Mouse (Mus musculus) ovary, postnatal 14 days (tissue): ENCODE results near the gene Tmem41a.
"Not testable (repeated sequence)": the region's sequence is repeated elsewhere in the genome, so short reads cannot be mapped to it uniquely, and the experiment has no call there.

Source experiments
- DNase-seq: peaks from one replicate; pipeline ENCODE4 v3.0.0; 2022; ENCODE audit warnings: low spot score

Tmem41a gene

GRCm38 (mm10) chr16:21946761-21947715 lies at the start of gene Tmem41a:
Gene Tmem41a (minus strand): TSS chr16:21947552.
- peak; percentile 83 for DNase-seq

GRCm38 (mm10) chr16:21996402-21996801 lies 49.0 kb upstream of the Tmem41a start:
- no peak for DNase-seq

DNA sequence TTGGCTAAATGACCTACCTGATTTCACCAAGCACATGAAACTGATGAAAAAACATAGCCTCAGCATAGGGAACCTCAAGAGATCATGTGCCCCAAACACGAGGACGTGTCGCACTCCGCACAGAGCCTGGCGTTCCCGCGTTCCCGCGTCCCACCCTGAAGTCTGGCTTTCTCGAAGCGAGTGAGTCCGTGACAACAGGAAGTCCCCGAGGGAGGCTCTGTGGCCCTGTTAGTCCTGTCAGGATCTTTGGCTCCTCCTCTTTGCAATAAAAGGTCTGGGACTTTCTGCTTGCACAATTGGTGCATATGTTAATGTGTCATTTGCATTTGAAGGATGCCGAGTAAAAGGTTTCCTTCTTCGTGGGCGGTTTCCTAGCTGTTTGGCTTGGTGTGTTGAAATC lies 48.0 kb upstream of the Tmem41a start, which contains the start of gene Liph:
Liph (minus strand) TSS at position 360 of the 400 bp plus-strand sequence.
- DNase-seq, result no peak

DNA sequence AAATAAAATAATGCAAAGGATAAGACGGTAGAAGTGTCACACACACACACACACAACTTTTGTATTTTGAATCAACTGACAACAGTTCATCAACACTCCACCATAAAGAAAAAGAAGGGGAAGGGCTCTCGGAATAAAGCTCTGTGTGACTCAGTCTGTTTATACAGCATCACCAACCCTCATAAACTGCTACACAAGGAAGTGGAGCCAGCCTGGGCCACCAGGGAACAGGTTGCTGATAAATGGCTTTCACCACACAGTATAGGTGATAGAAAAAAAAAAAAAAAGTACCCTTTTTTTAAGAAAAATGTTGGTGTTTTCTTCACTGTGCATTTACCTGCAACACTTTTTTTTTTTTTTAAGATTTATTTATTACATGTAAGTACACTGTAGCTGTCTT lies 44.4 kb upstream of the Tmem41a start:
- no peak for DNase-seq

DNA sequence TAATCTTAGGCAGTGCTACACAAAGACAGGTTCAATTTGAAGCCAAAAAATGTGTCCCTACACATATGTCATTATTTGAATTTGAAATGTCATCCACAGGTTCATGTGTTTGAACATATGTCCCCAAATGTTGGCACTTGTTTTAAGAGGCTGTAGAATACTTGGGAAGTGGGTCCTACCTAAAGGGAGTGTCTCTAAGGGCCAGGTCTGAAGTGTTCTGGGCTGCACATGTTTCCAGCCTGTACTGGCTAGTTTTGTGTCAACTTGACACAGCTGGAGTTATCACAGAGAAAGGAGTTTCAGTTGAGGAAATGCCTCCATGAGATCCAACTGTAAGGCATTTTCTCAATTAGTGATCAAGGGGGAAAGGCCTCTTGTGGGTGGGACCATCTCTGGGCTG lies 43.5 kb upstream of the Tmem41a start:
- not testable (repeated sequence) for DNase-seq

DNA sequence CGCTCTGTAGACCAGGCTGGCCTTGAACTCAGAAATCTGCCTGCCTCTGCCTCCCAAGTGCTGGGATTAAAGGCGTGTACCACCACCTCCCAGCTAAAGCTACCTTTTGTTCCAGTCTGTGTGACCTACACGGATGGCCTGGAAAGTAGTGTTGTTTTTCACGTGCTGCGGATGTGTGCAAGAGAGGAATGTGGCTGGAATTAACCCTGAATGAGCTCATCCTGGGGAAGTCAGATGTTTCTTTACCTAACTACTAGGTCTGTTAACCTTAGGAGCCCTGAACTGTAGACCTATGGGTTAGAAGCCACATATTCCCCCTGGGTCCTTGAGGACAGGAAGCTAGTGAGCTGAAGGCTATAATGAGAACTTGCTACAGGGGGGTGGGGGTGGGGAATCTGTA lies 40.6 kb upstream of the Tmem41a start:
- no peak for DNase-seq

DNA sequence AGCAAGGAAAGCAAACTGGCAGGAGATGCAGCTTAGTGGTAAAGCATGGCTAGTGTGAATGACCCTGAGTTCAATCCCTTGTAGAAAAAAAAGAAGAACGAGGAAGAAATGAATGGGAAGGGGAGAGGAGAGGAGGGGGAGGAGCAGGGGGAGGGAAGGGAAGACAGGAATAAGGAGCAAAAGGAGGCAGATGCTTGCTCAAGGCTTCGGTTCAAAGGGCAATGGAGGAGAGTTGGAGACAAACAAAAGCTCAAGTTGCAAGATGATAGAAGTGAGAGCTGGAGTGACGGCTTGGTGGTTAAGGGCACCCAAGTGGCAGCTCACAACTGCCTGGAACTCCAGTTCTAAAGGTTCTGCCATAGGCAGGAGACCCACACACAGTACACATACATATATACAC lies 38.8 kb upstream of the Tmem41a start:
- no peak for DNase-seq

DNA sequence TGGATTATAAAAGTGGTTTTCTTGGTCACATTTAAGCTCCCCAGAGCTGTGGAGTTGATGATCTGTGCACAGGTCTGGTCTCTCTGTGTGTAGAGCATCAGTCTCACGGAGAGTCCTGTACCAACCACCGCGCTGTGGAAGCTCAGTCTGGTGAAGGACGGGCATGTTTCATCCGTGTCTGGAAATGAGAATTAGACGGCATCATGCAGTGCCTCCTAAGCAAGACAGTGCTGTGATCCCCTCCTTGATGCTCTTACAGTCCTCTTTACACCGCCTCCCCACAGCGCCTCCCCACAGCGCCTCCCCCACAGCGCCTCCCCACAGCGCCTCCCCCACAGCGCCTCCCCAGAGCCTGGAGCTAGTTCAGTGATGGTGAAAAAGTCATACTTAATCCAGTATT lies 36.7 kb upstream of the Tmem41a start:
- DNase-seq, result no peak

DNA sequence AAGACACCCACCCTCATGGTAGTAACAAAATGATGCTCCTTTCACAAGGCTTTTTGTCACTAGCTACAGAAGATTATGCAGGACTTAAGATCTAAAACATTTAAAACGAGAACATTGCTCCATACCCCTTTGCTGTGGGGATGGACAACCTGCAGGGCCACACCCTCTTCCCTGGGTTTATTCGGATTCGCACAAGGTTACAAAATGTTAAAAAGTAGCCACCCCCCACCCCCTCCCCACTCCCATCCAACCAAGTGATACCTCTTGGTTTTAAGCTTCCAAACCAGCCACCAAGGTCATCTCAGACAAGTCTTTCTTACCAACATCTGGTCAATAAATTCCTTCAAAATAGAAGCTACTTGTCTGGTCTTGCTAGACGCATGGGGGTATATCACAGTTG lies 36.2 kb upstream of the Tmem41a start:
- no peak for DNase-seq

DNA sequence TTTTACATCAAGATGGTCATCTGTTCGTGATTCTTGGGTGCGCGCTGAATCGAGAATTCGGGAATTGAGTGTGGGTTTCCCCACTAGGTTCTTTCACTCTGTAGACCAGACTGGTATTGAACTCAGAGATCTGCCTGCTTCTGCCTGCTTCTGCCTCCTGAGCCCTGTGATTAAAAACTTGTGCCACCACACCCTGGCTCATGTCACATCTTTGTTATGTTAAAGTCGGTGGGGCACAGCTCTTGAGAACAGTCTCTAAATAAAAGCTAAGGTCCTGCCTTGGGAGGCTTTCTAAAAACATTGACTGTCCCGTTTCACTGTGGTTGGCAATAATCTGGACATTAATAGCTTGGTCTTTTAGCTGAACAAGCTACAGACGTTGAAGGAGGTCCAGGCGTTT lies 35.8 kb upstream of the Tmem41a start:
- DNase-seq, result no peak

GRCm38 (mm10) chr16:21977347-21977746 lies 30.0 kb upstream of the Tmem41a start:
- no peak for DNase-seq

DNA sequence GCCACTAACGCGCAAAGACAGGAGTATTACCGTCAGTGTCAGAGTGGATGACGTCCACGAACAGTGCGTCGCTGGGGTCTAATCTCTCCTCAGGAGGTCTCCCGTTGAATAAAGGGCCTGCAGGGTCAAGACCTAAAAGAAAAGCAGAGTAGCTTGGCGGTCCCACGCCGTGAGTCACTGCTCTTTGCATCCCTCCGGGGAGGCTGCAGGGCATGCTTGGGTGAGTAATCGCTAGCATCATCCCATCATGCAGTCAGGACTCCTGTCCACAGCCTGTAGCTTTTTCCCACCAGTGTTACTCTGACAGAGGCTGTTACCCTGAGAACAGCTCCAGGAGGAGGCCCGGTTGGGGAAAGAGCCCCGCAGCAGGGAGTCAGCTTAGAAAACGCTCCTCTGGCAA lies 28.9 kb upstream of the Tmem41a start:
- no peak for DNase-seq

GRCm38 (mm10) chr16:21971446-21971845 lies 24.1 kb upstream of the Tmem41a start:
- DNase-seq, result no peak

- no peak for DNase-seq
Measured at GRCm38 (mm10) chr16:21970536-21970935, 23.2 kb upstream of the Tmem41a start.

DNA sequence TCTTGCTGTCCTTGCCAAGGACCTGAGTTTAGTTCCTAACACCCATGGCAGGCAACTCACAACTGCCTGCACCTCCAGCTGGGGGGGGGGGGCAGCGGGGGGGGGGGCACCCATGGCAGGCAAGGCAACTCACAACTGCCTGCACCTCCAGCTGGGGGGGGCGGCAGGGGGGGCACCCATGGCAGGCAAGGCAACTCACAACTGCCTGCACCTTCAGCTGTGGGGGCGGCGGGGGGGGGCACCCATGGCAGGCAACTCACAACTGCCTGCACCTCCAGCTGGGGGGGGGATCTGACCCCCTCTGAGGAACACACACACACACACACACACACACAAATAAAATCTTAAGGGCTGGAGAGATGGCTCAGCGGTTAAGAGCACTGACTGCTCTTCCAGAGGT lies 22.5 kb upstream of the Tmem41a start:
- no peak for DNase-seq

GRCm38 (mm10) chr16:21965576-21965975 lies 18.2 kb upstream of the Tmem41a start:
- no peak for DNase-seq

GRCm38 (mm10) chr16:21955591-21955990 lies 8.2 kb upstream of the Tmem41a start:
- DNase-seq, result no peak

GRCm38 (mm10) chr16:21928471-21928870 lies 18.9 kb downstream of the Tmem41a start:
- no peak for DNase-seq

- no peak for DNase-seq
Measured at GRCm38 (mm10) chr16:21916681-21917080, 30.7 kb downstream of the Tmem41a start.

DNA sequence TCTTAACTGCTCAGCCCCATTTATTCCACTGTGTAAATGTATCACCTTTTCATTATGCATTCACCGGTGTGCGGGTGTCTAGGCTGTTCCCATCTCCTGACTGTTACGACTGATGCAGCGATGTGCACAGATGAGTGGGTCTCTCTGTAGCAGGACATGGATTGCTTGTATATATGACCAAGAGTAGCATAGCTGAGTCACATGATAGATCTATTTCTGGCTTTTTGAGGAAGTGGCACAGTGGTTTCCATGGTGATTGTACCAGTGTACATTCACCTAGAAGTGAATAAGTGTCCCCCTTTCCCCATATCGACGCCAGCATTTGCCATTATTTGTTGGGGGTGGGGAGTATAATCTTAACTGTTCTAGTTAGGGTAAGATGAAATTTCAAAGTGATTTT lies 34.0 kb downstream of the Tmem41a start:
- DNase-seq, result no peak

- not testable (repeated sequence) for DNase-seq
Measured at GRCm38 (mm10) chr16:21908906-21909305, 38.4 kb downstream of the Tmem41a start.

DNA sequence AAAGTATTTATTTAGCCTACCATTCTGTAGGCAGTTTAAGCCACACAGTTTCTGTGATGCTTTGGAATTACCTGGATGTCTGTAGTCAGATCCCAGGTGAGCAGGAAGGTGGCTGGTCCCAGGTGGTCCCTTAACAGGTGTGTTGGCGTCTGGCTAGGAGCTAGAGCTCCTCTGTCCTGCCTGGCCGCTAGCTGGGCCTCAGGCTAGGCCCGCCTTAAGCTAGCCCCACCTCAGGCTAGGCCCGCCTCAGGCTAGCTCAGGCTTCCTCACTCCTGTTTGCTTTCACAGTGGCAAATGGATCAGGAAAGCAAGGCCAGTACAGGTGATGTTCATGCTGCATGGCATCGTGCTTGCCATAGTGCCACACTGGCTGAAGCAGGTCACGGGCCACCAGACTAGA lies 40.5 kb downstream of the Tmem41a start:
- DNase-seq, result no peak

DNA sequence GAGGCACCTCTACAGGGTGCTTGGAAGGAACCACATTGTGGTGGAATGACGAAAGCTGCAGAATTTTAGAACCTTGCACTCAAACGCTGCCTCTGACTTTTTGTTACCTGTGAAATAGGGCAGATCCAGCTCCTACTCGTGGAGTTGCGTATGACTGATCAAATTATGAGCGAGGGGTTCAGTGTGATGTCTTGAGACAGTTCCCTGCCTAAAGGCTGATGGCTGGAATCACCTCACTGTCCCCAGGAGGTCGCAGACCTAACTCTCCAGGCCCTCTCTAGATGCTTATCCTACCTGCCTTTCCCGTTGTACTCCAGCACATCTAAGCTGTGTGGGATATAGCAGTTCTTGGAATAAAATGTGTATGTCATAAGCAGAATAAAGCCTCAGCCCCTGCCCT lies 41.4 kb downstream of the Tmem41a start:
- DNase-seq, result no peak

- no peak for DNase-seq
Measured at GRCm38 (mm10) chr16:21904636-21905035, 42.7 kb downstream of the Tmem41a start.
